Mouse (Mus musculus) urinary bladder, postnatal 14 days (tissue): ENCODE measurements at regions not wholly inside any gene's neighbourhood (a gene's known extent, or its start where the extent isn't known, plus 50 kb on each side); places are given as distances from the start of the nearest gene placed in this dataset.
A peak's percentile ranks its signal among the peaks of the same experiment; 100 is the strongest.

Experiments used
- DNase-seq: peaks from one replicate; pipeline ENCODE4 v3.0.0; 2021; ENCODE audit warnings: low spot score

DNA sequence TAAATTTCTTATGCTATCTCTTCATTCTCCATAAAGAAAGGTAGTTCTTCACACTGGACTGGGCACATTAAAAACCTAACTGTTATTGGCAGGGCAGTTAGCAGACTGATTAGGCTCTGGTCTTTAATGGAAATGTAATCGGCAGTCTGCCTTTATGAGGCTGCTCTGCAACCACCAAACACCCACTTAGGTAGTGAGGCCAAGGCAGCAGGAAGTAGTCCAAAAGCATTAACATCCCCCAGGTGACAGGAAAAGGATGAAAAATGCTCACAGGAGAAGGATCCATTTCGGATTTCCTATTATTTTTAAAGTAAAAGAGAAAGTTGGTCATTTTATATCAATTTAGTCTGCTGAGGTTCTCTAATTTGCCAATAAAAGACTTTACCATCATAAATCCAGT, 528.9 kb upstream of the Dppa4 start:
- DNase-seq: no peak

DNA sequence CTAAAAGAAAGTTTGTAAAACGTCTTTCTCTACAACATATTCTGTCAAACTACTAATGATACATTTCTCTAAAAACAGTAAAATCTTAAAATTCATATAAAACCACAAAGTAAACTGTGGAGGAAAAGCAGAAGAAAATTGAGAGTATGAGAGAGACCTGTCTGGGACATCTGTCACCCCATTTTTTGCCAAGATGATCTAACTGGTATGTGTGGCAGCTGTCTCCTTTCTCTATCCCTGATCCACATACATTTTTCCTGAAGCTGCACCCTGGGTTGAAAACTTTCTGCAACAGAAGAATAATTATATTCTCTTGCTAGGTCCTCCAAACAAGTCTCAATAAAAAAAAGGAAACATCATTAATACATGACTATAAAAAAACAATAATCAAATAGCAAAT, 525.2 kb upstream of the Dppa4 start:
- no peak for DNase-seq

DNA sequence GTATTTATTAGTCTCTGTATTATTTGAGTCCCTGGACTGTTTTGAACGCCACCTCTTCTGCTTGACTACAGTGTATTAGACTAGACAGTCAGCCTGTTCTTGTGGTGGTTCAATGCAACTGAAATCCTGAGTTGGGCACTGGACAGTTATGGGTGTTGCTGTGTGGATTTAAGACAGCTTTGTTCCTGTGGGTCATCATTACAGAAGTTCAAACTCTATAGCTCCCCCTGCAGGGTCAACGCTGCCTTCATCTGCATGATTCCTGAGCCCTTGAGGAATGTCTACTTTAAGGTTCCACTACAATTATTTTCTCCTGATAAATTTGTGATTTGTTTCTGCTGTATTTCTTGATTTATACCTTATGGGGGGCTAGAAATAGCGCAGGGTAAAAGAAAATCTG, 517.8 kb upstream of the Dppa4 start:
- peak; percentile 7 for DNase-seq

DNA sequence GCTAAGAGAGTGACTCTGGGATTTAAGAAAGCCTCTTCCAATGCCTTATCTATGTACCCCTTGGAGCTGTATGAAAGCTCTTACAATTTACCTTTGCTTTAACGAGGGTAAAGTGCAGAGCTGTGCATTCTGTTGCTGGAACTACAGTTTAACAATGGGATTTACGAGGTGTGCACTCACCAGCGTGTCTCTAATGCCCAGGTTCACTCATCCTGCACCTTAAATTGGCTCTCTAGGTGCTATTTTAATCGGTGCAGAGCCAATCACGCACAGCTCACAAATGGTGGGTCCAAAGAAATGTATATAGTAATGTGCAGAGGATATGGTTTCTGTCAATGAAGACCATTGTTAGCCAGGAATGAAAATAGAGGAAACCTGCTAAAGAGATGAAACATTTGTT, 495.0 kb upstream of the Dppa4 start:
- no peak for DNase-seq

DNA sequence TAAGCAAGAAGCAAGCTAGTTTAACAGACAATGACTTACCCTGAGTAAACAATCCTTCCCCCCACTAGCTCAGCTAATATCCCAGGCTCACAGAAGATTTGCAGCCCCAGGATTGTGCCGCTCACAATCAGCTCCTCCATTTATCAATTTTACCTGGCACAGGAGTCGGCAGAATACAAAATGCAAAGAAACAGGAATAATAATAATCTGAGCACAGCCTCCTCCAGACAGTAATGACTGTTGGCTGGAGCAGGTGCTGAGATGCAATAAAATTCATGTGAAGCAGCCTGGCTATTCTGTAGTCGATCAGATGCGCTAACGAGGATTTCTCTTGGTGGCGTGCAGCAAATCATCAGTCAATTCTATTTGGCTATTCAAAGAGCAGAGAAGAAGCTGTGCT, 492.9 kb upstream of the Dppa4 start:
- DNase-seq: no peak

DNA sequence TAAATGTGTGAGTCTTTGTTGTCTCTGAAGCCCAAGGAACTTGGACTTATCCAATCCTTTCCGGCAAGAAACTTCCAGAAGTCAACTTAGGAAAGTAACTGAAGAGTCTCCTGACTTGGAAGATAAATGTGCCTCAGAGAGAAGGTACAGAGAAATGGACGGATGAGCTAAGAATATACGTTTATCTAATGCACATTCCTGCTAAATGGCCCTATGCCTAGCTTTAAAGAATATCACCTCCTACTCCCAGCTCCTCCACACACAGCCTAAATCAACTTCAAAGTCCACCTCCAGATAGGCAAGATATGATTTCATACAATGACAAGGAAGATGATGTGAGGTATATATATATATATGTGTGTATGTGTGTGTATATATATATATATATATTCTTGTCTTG, 492.1 kb upstream of the Dppa4 start:
- DNase-seq: no peak

DNA sequence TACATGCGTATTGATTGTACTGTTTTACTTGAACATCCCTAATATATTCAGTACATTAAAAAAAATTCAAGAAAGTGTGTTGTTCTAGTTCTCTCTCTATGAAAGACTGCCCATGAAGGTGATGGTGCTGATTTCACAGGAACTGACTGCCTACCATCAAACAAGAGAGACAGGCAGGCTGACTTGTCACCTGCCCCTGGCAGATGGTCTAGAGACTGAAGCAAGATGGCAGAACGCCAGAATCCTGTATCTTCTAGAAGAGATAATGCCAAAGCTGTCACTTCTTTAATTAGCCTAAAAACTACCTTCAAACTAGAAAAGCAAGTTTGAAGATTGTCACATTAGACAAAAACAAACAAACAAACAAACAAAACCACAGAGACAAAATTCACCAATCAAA, 484.7 kb upstream of the Dppa4 start:
- DNase-seq: no peak

DNA sequence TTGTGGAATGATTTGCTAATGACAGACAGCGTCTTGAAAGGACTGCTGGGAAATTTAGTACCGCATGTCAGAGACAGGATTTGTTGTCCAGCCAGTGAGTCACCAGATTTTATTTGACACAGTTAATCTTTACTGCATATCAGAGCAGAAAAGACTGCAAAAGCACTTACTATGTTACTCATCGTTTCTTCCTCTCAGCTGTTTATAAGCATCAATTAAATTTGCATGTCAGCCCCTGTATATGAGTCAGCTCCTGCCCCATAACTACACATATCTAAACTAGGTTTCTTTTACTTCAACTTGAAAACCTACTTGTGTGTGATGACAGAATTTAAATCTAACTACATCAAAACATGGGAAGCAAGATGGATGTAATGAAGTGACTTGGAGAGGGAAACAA, 440.4 kb upstream of the Dppa4 start:
- DNase-seq: no peak

DNA sequence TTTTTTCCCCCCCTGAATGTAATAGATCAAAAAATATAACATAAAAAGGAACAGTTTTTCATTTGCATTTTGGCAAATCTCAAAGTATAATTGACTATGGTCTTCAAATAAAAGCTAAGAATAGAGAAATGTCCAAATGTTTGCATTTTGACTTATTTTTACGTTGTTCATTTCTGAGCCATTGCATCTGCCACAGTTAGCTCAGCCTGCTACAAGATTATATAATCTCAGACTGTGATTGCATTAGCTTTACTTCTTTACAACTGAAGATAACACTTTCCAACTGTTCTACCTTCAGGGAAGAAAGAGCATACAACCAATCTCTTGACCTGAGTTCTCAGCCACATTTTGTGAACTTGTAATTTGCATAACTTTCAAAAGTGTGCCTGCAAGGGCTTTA, 431.9 kb upstream of the Dppa4 start:
- no peak for DNase-seq

DNA sequence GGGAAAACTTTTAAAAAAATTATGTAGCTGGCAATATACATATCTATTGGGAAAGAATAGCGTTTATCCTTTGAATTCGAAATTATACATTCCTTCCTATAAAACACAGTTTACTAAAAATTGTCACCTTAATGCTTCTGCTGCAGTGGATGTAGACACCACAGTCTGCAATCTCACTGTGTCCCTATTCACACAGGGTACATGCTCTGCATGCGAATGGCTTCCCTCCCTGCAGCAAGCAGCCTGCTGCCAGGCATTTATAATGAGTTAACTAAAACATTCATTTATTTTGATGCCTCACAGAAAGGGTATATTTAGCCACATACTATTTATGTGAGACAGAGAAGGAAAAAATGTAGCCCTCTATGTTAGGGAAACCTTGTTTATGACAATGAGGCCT, 423.7 kb upstream of the Dppa4 start:
- no peak for DNase-seq

DNA sequence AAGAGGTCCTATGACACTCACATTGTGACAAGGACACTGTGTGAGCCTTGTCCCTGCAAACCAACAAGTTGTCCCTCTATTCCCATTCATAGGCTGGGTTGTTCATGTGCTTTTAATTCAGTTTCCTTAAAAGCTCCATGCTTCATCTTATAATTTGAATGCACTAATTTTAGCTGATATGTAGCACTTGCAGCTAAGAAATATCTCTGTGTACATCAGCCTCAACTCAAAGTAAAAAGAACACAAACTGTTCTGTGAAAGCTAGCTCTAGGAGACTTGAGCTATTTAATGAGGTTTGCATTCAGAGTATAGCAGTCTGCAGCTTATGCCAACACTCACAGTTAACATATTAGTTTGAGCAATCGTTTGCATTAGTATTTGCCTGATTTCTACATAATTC, 408.3 kb upstream of the Dppa4 start:
- DNase-seq: no peak

DNA sequence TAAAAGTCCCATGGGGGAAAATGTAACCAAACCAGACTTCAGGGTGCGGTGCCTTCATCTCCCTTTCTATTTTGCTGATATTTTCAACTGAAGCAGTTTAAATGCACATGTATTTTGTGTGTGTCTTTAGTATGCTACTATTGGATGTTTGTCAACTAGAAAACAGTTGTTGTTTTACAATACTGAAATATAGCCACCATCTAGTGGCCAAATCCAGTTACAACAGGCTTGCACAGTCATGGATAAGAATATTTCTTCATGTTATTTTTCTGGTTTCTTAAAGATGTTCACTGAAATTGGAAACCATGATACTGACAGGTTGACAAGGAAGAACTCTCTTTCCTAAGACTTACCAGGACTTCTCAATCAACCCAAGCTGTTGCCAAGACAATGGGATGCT, 400.1 kb upstream of the Dppa4 start:
- no peak for DNase-seq

DNA sequence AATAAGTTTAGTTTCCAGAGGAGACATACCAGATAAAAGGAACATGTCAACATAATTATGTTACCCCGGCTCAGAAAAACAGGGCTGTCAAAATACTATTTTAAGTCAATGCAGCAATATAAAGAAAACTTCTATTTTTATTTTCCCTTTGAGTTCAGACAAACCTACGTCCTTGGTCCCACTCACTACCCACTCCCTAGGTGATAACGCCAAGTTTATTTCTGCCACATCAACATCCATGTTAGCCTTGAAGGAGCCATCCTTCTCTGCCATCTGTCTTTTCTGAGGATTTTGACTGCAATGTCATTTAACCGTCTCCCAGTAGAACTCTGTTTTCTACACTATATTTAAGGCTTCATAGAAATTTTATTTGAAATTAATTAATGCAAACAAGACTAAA, 396.5 kb upstream of the Dppa4 start:
- no peak for DNase-seq

DNA sequence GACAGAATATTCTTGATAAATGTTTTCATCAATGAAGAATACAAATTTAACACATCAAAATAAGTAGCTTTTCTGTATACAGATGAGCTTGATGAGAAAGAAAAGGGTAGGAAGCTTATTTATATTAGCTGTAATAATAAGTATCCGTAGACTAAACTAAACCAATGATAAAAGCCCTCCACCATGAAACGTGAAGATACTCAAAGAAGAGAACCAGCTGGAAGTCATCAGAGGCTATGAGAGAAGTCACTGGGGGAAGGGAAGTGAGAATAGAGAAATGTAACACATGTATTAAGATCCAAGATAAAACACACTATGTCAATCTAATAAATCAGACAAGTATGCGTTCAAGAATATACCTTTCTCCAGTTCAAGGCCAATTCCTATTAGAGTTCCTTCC, 382.7 kb upstream of the Dppa4 start:
- no peak for DNase-seq

DNA sequence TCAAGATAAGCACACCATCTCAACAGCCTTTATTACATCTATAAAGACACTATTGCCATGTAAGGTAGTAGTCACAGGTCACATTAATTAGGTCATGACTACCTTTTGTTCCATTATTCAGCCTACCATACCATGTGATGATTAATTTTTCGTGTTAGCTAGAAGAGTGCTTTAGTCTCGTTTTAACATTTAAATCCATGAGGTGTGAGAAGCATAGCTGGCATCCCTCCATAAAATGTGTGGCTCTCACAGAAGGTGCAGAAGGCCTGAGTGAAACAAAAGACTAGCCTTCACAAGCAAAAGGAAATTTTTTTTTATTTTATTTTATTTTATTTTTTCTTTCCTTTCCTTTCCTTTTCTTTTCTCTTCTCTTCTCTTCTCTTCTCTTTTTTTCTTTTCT, 345.5 kb upstream of the Dppa4 start:
- no peak for DNase-seq
